Mouse (Mus musculus) mouse embryonic stem cell (cell line): ENCODE results near the gene Lkaaear1.

Experiments
- in situ Hi-C, 2 experiments: fragments of 300-500 bp; cut with MboI; formaldehyde crosslinking; loops; 1 replicate in 1 of 2; 3 replicates in 1 of 2; pipeline ENCODE4 v1.14.3; 2019 to 2020; ENCODE audit warnings: low sequenced_read_pairs in 2 of 2, low pct_unique_long_range_greater_than_20kb in 1 of 2, mixed read lengths in 1 of 2; ENCODE audit not compliant: unreplicated experiment in 1 of 2

Gene Lkaaear1

DNA sequence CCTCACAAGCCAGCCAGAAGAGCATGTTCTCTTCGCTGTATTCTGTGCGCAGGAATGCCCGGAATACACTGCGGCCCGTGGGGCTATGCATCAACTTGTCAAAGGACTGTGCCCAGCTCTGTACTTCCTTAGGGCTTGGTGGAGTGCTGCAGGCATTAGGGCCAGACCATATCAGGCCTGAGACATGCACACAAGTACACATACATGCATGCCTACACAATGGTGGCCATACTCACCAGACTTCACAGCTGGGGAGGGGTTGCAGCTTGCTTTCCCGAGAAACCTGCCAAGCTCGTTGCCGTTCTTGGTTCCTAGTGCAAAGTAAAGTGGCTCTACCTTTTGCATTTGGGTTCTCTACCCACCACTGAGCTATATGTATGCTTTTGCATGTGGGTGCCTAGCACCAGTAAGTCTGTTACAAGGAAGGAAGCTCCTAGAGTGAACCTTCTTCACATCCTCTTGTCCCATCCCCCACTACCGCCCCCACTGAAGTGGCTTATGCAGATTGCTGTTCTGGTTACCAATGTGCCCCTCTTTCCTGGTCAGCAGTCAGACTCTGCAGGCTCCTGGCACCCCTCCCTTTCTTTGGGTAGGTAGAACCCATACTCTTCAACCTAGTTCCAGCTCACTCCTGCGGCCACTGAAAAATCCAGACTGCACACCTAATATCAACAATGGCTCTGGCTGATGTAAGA is 8.6 kb downstream of the Lkaaear1 start:
- in situ Hi-C loops = no loop called here

DNA sequence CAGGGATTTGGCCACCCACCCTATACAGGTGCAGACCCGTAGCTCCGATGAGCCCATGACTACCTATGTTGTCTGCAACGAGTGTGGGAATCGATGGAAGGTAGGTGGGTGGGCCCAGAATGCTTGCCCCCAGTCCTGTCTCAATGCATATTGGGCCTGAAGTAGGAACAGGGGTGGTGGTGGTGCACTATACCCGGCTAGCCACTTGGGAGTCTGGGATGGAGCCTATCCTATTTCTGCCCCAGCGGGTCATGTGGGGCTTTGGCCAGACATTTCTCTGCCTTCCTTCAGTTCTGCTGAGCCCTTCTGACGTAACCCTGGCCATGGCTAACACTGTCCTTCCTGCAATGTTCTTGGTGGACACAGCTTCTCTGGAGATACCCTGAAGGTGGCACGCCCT is 10.7 kb downstream of the Lkaaear1 start:
- in situ Hi-C loops = no loop called here

DNA sequence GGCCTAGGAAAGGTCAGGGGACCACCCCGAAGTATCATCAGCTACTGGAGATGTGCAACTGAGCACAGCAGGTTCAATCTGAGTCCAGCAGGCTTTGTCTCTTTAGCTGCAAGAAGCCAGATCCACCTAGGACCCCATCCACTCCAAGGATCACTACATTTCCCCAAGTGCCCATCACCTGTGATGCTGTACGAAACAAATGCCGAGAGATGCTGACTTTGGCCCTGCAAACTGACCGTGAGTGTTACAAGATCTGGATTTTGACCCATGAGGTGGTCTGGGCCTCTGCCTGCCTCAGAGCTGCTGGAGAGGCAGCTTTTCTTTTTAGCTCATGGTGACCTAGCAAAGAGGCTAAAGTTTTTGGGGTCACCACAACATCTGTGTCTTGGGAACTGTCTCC is 12.6 kb downstream of the Lkaaear1 start:
- in situ Hi-C loops = no loop called here

DNA sequence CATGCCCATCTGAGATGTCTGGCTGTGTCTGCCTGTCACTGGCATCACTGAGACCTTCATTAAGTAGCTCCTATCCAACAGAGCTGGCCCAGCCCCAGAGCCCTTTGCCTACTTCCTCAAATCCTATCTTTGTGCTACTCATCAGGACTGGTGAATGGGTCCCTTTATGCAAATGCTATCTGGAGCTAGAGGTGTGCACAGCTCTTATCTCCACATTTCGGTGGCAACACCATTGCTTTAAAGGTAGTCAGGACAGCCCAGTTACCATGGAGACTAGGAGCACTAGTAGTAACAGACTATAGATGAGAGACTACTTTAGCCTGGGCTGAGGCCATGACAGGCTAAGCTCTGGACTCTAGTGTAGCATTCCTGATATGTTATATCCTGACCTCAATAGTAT is 13.5 kb downstream of the Lkaaear1 start:
- in situ Hi-C loops = no loop called here

GRCm38 (mm10) chr2:181683381-181683780 is 14.9 kb downstream of the Lkaaear1 start:
- in situ Hi-C loops = no loop called here

DNA sequence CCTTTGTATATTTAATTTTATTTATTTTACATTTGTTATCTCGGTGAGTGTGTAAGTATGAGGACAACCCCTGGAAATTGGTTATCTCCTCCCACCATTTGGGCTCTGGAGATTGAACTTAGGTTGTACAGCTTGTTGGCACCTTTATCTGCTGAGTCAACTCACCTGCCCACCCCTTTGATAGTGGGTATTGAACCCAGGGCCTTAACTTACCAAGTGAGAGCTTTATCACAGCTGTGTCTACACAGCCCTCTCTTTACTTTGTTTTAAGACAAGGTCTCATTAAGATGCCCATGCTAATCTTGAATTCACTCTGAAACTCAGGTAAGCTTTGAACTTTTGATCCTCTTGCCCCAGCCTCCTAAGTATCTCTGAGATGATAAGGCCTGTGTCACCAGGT is 16.3 kb downstream of the Lkaaear1 start:
- in situ Hi-C loops = no loop called here

DNA sequence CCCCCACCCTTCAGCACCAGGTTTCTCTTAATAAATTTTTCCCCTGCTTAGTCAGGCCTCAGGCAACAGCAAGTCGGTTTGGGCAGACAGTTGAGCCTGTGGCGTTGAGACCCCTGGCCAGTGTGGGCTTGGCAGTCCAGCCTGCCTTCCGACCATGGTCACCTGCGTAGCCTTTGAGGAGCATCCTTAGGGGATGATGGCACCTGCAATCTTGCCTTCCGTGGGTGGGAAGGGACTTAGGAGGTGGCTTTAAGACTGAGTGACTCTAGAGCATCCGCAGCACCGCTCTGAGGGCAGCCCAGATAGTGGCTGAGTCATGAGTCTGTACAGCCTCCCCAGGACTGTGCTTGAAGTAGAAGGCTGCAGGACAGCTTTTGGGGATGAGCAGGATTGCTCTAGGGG is 17.5 kb downstream of the Lkaaear1 start:
- in situ Hi-C loops = no loop called here

GRCm38 (mm10) chr2:181679951-181680715 is 18.1 kb downstream of the Lkaaear1 start, which contains the start of gene Tcea2:
Tcea2 (plus strand) TSS chr2:181680310.
- in situ Hi-C loops = no loop called here

GRCm38 (mm10) chr2:181678780-181679179 is 19.5 kb downstream of the Lkaaear1 start:
- in situ Hi-C loops = no loop called here

- in situ Hi-C loops = no loop called here
Measured at GRCm38 (mm10) chr2:181677755-181678098, 20.5 kb downstream of the Lkaaear1 start.

- in situ Hi-C loops = no loop called here
Measured at GRCm38 (mm10) chr2:181677096-181677754, 21.0 kb downstream of the Lkaaear1 start.

DNA sequence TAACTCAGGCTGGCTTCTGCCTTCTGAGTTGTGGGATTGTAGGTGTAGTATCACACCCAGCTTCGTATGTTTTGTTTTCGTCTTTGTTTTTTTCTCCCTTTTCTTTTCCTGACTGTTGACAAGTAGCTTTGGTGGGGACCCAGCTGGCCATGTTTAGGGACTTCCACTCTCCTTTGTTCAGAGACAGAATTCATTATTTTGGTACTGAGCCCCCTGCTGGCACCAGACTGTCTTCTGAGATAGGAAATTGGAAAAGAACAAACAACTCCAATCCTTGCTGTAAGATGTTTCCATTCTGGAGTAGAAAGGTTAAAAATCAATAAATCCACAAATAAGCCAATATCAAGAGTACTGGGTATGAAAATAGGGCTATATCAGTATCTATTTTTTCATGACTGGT is 21.8 kb downstream of the Lkaaear1 start:
- in situ Hi-C loops = no loop called here

GRCm38 (mm10) chr2:181675454-181675853 is 22.8 kb downstream of the Lkaaear1 start:
- in situ Hi-C loops = no loop called here

DNA sequence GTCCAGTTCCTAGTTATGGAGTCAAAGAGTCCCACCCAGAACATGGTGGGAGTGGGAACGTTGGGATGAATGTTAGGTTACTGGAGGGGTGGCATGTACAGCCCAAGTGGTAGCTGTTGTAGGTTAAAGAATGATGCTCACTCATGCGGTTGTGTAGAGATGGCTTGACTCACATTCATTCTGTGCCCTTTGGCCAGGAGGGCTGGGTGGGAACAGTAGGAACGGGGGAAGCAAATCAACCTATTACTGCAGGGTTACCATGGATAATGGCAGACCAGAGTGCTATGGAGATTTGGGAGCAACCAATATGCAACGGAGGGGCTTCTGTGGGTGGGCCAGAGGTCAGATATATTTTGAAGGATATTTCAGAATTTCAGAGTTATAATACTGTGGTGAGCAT is 23.3 kb downstream of the Lkaaear1 start:
- in situ Hi-C loops = no loop called here

GRCm38 (mm10) chr2:181673501-181673900 is 24.7 kb downstream of the Lkaaear1 start:
- in situ Hi-C loops = no loop called here

- in situ Hi-C loops = no loop called here
Measured at GRCm38 (mm10) chr2:181671984-181672383, 26.3 kb downstream of the Lkaaear1 start.

- in situ Hi-C loops = no loop called here
Measured at GRCm38 (mm10) chr2:181671326-181671725, 26.9 kb downstream of the Lkaaear1 start, which contains the start of gene Sox18. Sox18 (minus strand) TSS chr2:181671640.

- in situ Hi-C loops = no loop called here
Measured at GRCm38 (mm10) chr2:181670913-181671311, 27.3 kb downstream of the Lkaaear1 start.

- in situ Hi-C loops = no loop called here
Measured at GRCm38 (mm10) chr2:181670285-181670912, 27.8 kb downstream of the Lkaaear1 start.
